Mouse (Mus musculus): ENCODE measurements around the gene Kansl1.

- TF ChIP-seq E2F4 (IDR thresholded peaks at IDR 0.05; ENCODE audit: insufficient read depth): no peak
- TF ChIP-seq POLR2A (IDR thresholded peaks at IDR 0.05; ENCODE audit: insufficient read length, low read depth): no peak
- no peak for TF ChIP-seq USF1 (IDR thresholded peaks at IDR 0.05; ENCODE audit: low read depth)
- TF ChIP-seq TCF12 (IDR thresholded peaks at IDR 0.05; ENCODE audit: insufficient read depth, poor library complexity, severe bottlenecking): no peak
- TF ChIP-seq REST (IDR thresholded peaks at IDR 0.05; ENCODE audit: insufficient read depth, insufficient read length): no peak
- TF ChIP-seq POLR2AphosphoS2 (IDR thresholded peaks at IDR 0.05; ENCODE audit: insufficient read length, low read depth): no peak
- no peak for TF ChIP-seq TCF3 (IDR thresholded peaks at IDR 0.05; ENCODE audit: insufficient read length, low read depth)
- no peak for TF ChIP-seq MAX (IDR thresholded peaks at IDR 0.05; ENCODE audit: low read depth)
- no peak for TF ChIP-seq MYOG (IDR thresholded peaks at IDR 0.05; ENCODE audit: control insufficient read depth in 1 of 3, insufficient read depth in 1 of 3, insufficient read length in 2 of 3, low read depth in 2 of 3)
- no peak for TF ChIP-seq CEBPB (IDR thresholded peaks at IDR 0.05; ENCODE audit: insufficient read depth, poor library complexity, severe bottlenecking)
- no peak for TF ChIP-seq SRF (IDR thresholded peaks at IDR 0.05; ENCODE audit: control insufficient read depth, insufficient read length, low read depth)
These were observed 134.5 kb downstream of the Kansl1 start for GRCm38 (mm10) chr11:104334115-104334514.
